Mouse (Mus musculus) gonadal fat pad, adult 2 months (tissue): Measurements from ENCODE around the gene Prl7a1. TPM values are rescaled to one million over a fixed set of nuclear protein-coding genes. Genes with fewer than 3 reads are reported as not detected.

Experiments
- DNase-seq: peaks from one replicate; pipeline ENCODE4 v3.0.0-alpha.2; 2012; ENCODE audit warnings: low read depth
- polyA plus RNA-seq: library from polyadenylated mRNA; depleted of rRNA; stranded (reverse); fragments of >200 nt; gene quantifications from 2 replicates; pipeline ENCODE4 v1.2.3, GENCODE M21; 2012; rRNA removed

The Prl7a1 gene
- not detected in 2 replicates for polyA plus RNA-seq

GRCm38 (mm10) chr13:27642393-27642792, at the start of gene Prl7a1:
Gene Prl7a1 (minus strand): TSS chr13:27642493.
- DNase-seq = no peak

- DNase-seq = no peak
Measured at GRCm38 (mm10) chr13:27667936-27668335, 25.6 kb upstream of the Prl7a1 start, which contains the start of gene Prl7a2. Gene Prl7a2 (minus strand): TSS chr13:27668036.

GRCm38 (mm10) chr13:27660747-27661146, 18.5 kb upstream of the Prl7a1 start:
- no peak for DNase-seq

GRCm38 (mm10) chr13:27610482-27610881, 31.8 kb downstream of the Prl7a1 start, which contains the start of gene Prl7b1:
Gene Prl7b1 (minus strand): TSS chr13:27610582.
- no peak for DNase-seq

Other genes with a start within 250 kb of the Prl7a1 start
- not detected in 2 replicates for gene Prl8a6, start 203.8 kb downstream of the Prl7a1 start, polyA plus RNA-seq
- not detected in 2 replicates for gene Prl8a8, start 129.3 kb downstream of the Prl7a1 start, polyA plus RNA-seq
- not detected in 2 replicates for gene Prl8a9, start 77.9 kb downstream of the Prl7a1 start, polyA plus RNA-seq
- gene Prl8a1, start 60.3 kb downstream of the Prl7a1 start, polyA plus RNA-seq = not detected in 2 replicates
- not detected in 2 replicates for gene Prl7b1, start 31.9 kb downstream of the Prl7a1 start, polyA plus RNA-seq
- gene Prl7a2, start 25.5 kb upstream of the Prl7a1 start, polyA plus RNA-seq = not detected in 2 replicates
- not detected in 2 replicates for gene Prl7d1, start 74.2 kb upstream of the Prl7a1 start, polyA plus RNA-seq
- gene Prl7c1, start 138.3 kb upstream of the Prl7a1 start, polyA plus RNA-seq = not detected in 2 replicates
- not detected in 2 replicates for gene Prl2a1, start 159.2 kb upstream of the Prl7a1 start, polyA plus RNA-seq
- not detected in 2 replicates for gene Prl2c1, start 206.8 kb upstream of the Prl7a1 start, polyA plus RNA-seq